Mouse (Mus musculus) limb, embryonic 15.5 days (tissue): ENCODE measurements at regions not wholly inside any gene's neighbourhood (a gene's known extent, or its start where the extent isn't known, plus 50 kb on each side); places are given as distances from the start of the nearest gene placed in this dataset.

Source experiments
- ATAC-seq: fragments of 200-750 bp; cut with Nextera tagmentation; 2 replicates; pipeline ENCODE4 v1.8.0; 2017; ENCODE audit warnings: low read depth, moderate TSS enrichment; ENCODE audit not compliant: insufficient number of reproducible peaks, low FRiP score, low TSS enrichment
- H3K27ac ChIP-seq: fragments of 300-500 bp; sonication (generic); 2 replicates; pipeline ENCODE4 v1.5.1; 2015; ENCODE audit warnings: moderate library complexity, mild to moderate bottlenecking, inconsistent platforms
- H3K27me3 ChIP-seq: fragments of 300-500 bp; sonication (generic); 2 replicates; pipeline ENCODE4 v1.6.1; 2015; ENCODE audit warnings: inconsistent platforms
- H3K36me3 ChIP-seq: fragments of 300-500 bp; sonication (generic); 2 replicates; pipeline ENCODE4 v1.6.1; 2015; ENCODE audit warnings: inconsistent platforms
- H3K4me1 ChIP-seq: fragments of 300-500 bp; sonication (generic); 2 replicates; pipeline ENCODE4 v1.6.1; 2015; ENCODE audit warnings: inconsistent platforms
- H3K4me2 ChIP-seq: fragments of 300-500 bp; sonication (generic); 2 replicates; pipeline ENCODE4 v1.6.1; 2015; ENCODE audit warnings: mild to moderate bottlenecking, inconsistent platforms
- H3K4me3 ChIP-seq: fragments of 300-500 bp; sonication (generic); 2 replicates; pipeline ENCODE4 v1.5.1; 2015; ENCODE audit warnings: mild to moderate bottlenecking, inconsistent platforms
- H3K9ac ChIP-seq: fragments of 300-500 bp; sonication (generic); 2 replicates; pipeline ENCODE4 v1.6.1; 2015; ENCODE audit warnings: inconsistent platforms
- H3K9me3 ChIP-seq: fragments of 300-500 bp; sonication (generic); 2 replicates; pipeline ENCODE4 v1.6.1; 2016; ENCODE audit warnings: inconsistent platforms
- WGBS: fragments of 180-500 bp; shearing (Covaris S2); methylation state at CpG from one replicate; pipeline ENCODE4 v1.1.7; 2015; 5-methylcytosine and 5-hydroxymethylcytosine counted together

- Histone ChIP-seq H3K4me3 (no peak overlapping the region), H3K4me2 (no peak overlapping the region), H3K9me3 (peaks cover 2% of the 10 kb centered on the region; the same call in 1 of the 2 replicates), H3K36me3 (no peaks in the 10 kb centered on the region), H3K27me3 (no peaks in the 10 kb centered on the region), H3K4me1 (no peaks in the 10 kb centered on the region), H3K27ac (no peak overlapping the region), H3K9ac (no peak overlapping the region)
- 55% methylated on average over 3 of the region's 3 CpGs for WGBS
- ATAC-seq: no peak
Observed at GRCm38 (mm10) chr12:21519058-21519457, 101.6 kb upstream of the Ywhaq start.

GRCm38 (mm10) chr12:21512736-21513135 lies 95.3 kb upstream of the Ywhaq start:
- ATAC-seq: no peak
- Histone ChIP-seq H3K9ac (no peak overlapping the region), H3K4me1 (no peaks in the 10 kb centered on the region), H3K4me2 (no peak overlapping the region), H3K9me3 (0 out of 2 replicates have a peak, but pooled peaks cover 2% of the 10 kb centered on the region), H3K36me3 (no peaks in the 10 kb centered on the region), H3K4me3 (no peak overlapping the region), H3K27me3 (no peaks in the 10 kb centered on the region), H3K27ac (no peak overlapping the region)
- WGBS: 87% methylated on average over 2 of the region's 2 CpGs

GRCm38 (mm10) chr12:21511043-21511665 lies 93.7 kb upstream of the Ywhaq start:
- Histone ChIP-seq H3K4me1 (no peaks in the 10 kb centered on the region), H3K9me3 (no peaks in the 10 kb centered on the region), H3K27ac (no peak overlapping the region), H3K36me3 (no peaks in the 10 kb centered on the region), H3K27me3 (no peaks in the 10 kb centered on the region), H3K9ac (no peak overlapping the region), H3K4me3 (no peak overlapping the region), H3K4me2 (no peak overlapping the region)
- 86% methylated on average over 8 of the region's 8 CpGs for WGBS
- no peak for ATAC-seq

GRCm38 (mm10) chr12:21507080-21507479 lies 89.6 kb upstream of the Ywhaq start:
- H3K4me1 ChIP-seq: no peaks in the 10 kb centered on the region
- WGBS: 60% methylated on average over 1 of the region's 1 CpGs
- no peak overlapping the region for H3K9ac ChIP-seq
- H3K36me3 ChIP-seq: no peaks in the 10 kb centered on the region
- H3K4me3 ChIP-seq: no peak overlapping the region
- no peaks in the 10 kb centered on the region for H3K9me3 ChIP-seq
- no peak overlapping the region for H3K27ac ChIP-seq
- no peaks in the 10 kb centered on the region for H3K27me3 ChIP-seq
- ATAC-seq: no peak
- H3K4me2 ChIP-seq: no peak overlapping the region

- Histone ChIP-seq H3K9ac (no peak overlapping the region), H3K9me3 (no peaks in the 10 kb centered on the region), H3K4me2 (no peak overlapping the region), H3K27ac (no peak overlapping the region), H3K27me3 (no peaks in the 10 kb centered on the region), H3K4me3 (no peak overlapping the region), H3K36me3 (no peaks in the 10 kb centered on the region), H3K4me1 (no peaks in the 10 kb centered on the region)
- ATAC-seq: no peak
- 67% methylated on average over 6 of the region's 6 CpGs for WGBS
Observed at GRCm38 (mm10) chr12:21505731-21506368, 88.4 kb upstream of the Ywhaq start.

GRCm38 (mm10) chr12:21503250-21503649 lies 85.8 kb upstream of the Ywhaq start:
- no peak overlapping the region for H3K9ac ChIP-seq
- no peaks in the 10 kb centered on the region for H3K4me1 ChIP-seq
- no peak overlapping the region for H3K4me3 ChIP-seq
- H3K4me2 ChIP-seq: no peak overlapping the region
- ATAC-seq: no peak
- 78% methylated on average over 4 of the region's 4 CpGs for WGBS
- H3K9me3 ChIP-seq: no peaks in the 10 kb centered on the region
- H3K27me3 ChIP-seq: no peaks in the 10 kb centered on the region
- no peak overlapping the region for H3K27ac ChIP-seq
- no peaks in the 10 kb centered on the region for H3K36me3 ChIP-seq

GRCm38 (mm10) chr12:21496974-21497373 lies 79.5 kb upstream of the Ywhaq start:
- Histone ChIP-seq H3K36me3 (no peaks in the 10 kb centered on the region), H3K27me3 (no peaks in the 10 kb centered on the region), H3K4me3 (no peak overlapping the region), H3K4me1 (no peaks in the 10 kb centered on the region), H3K9ac (no peak overlapping the region), H3K27ac (no peak overlapping the region), H3K9me3 (no peaks in the 10 kb centered on the region), H3K4me2 (no peak overlapping the region)
- 81% methylated on average over 5 of the region's 5 CpGs for WGBS
- no peak for ATAC-seq

- 93% methylated on average over 6 of the region's 6 CpGs for WGBS
- H3K9ac ChIP-seq: no peak overlapping the region
- no peak overlapping the region for H3K27ac ChIP-seq
- H3K4me2 ChIP-seq: no peak overlapping the region
- H3K4me3 ChIP-seq: no peak overlapping the region
- H3K9me3 ChIP-seq: no peaks in the 10 kb centered on the region
- H3K36me3 ChIP-seq: no peaks in the 10 kb centered on the region
- H3K4me1 ChIP-seq: no peaks in the 10 kb centered on the region
- H3K27me3 ChIP-seq: no peaks in the 10 kb centered on the region
- no peak for ATAC-seq
Observed at GRCm38 (mm10) chr12:21495511-21495910, 78.1 kb upstream of the Ywhaq start.

GRCm38 (mm10) chr12:21493471-21493870 lies 76.0 kb upstream of the Ywhaq start:
- Histone ChIP-seq H3K4me2 (no peak overlapping the region), H3K27me3 (no peaks in the 10 kb centered on the region), H3K4me1 (no peaks in the 10 kb centered on the region), H3K27ac (no peak overlapping the region), H3K9ac (no peak overlapping the region), H3K9me3 (no peaks in the 10 kb centered on the region), H3K36me3 (no peaks in the 10 kb centered on the region), H3K4me3 (no peak overlapping the region)
- 64% methylated on average over 3 of the region's 3 CpGs for WGBS
- no peak for ATAC-seq

- Histone ChIP-seq H3K27ac (no peak overlapping the region), H3K4me1 (no peaks in the 10 kb centered on the region), H3K36me3 (no peaks in the 10 kb centered on the region), H3K9me3 (no peaks in the 10 kb centered on the region), H3K27me3 (no peaks in the 10 kb centered on the region), H3K9ac (no peak overlapping the region), H3K4me3 (no peak overlapping the region), H3K4me2 (no peak overlapping the region)
- ATAC-seq: no peak
- WGBS: 82% methylated on average over 8 of the region's 8 CpGs
Observed at GRCm38 (mm10) chr12:21492549-21493291, 75.3 kb upstream of the Ywhaq start.

- no peak for ATAC-seq
- WGBS: 78% methylated on average over 2 of the region's 2 CpGs
- H3K36me3 ChIP-seq: no peaks in the 10 kb centered on the region
- no peaks in the 10 kb centered on the region for H3K4me1 ChIP-seq
- no peak overlapping the region for H3K4me3 ChIP-seq
- no peaks in the 10 kb centered on the region for H3K9me3 ChIP-seq
- no peak overlapping the region for H3K27ac ChIP-seq
- H3K27me3 ChIP-seq: no peaks in the 10 kb centered on the region
- H3K9ac ChIP-seq: no peak overlapping the region
- no peak overlapping the region for H3K4me2 ChIP-seq
Observed at GRCm38 (mm10) chr12:21481644-21482043, 64.2 kb upstream of the Ywhaq start.

- Histone ChIP-seq H3K4me3 (no peak overlapping the region), H3K4me1 (no peaks in the 10 kb centered on the region), H3K9me3 (no peaks in the 10 kb centered on the region), H3K36me3 (no peaks in the 10 kb centered on the region), H3K9ac (no peak overlapping the region), H3K4me2 (no peak overlapping the region), H3K27ac (no peak overlapping the region), H3K27me3 (no peaks in the 10 kb centered on the region)
- ATAC-seq: no peak
- WGBS: 79% methylated on average over 2 of the region's 2 CpGs
Observed at GRCm38 (mm10) chr12:21480226-21480625, 62.8 kb upstream of the Ywhaq start.
